Mouse (Mus musculus) liver, adult 2 months (tissue): ENCODE measurements around the gene Dnaaf5. TPM values are rescaled to one million over a fixed set of nuclear protein-coding genes. Genes with fewer than 3 reads are reported as not detected.

Experiments
- DNase-seq: peaks from one replicate; pipeline ENCODE4 v3.0.0-alpha.2; 2011; ENCODE audit warnings: low read depth, low spot score; ENCODE audit errors: extremely low read depth
- H3K27ac ChIP-seq: fragments of 200-500 bp; replicated peaks from 2 replicates; pipeline ENCODE4 v1.5.1; 2012; ENCODE audit warnings: low read depth, mild to moderate bottlenecking, control low read depth, inconsistent platforms, low read length; ENCODE audit not compliant: insufficient read depth
- H3K27me3 ChIP-seq: fragments of 200-500 bp; 2 replicates; pipeline ENCODE4 v1.6.1; 2012; ENCODE audit warnings: mild to moderate bottlenecking, moderate library complexity, low read length, inconsistent platforms; ENCODE audit not compliant: control insufficient read depth, insufficient read depth
- H3K36me3 ChIP-seq: fragments of 200-500 bp; 2 replicates; pipeline ENCODE4 v1.6.1; 2012; ENCODE audit warnings: low read length, inconsistent platforms; ENCODE audit not compliant: control insufficient read depth, insufficient read depth
- H3K4me1 ChIP-seq: fragments of 200-500 bp; 2 replicates; pipeline ENCODE4 v1.6.1; 2011; ENCODE audit warnings: low read length; ENCODE audit not compliant: control insufficient read depth, insufficient read depth
- H3K4me3 ChIP-seq: fragments of 200-500 bp; 2 replicates; pipeline ENCODE4 v1.5.1; 2011; ENCODE audit warnings: low read depth, mild to moderate bottlenecking, control low read depth, low read length, moderate library complexity; ENCODE audit not compliant: insufficient read depth
- H3K79me2 ChIP-seq: fragments of 200-500 bp; 2 replicates; pipeline ENCODE4 v1.6.1; 2012; ENCODE audit warnings: inconsistent platforms, mild to moderate bottlenecking, low read length, moderate library complexity; ENCODE audit not compliant: control insufficient read depth, insufficient read depth
- H3K9ac ChIP-seq: fragments of 200-500 bp; 2 replicates; pipeline ENCODE4 v1.6.1; 2012; ENCODE audit warnings: low read depth, mild to moderate bottlenecking, control low read depth, inconsistent platforms, low read length
- CTCF ChIP-seq: fragments of 200-500 bp; IDR thresholded peaks from 2 replicates; pipeline ENCODE4 v1.5.1; 2011; ENCODE audit warnings: low read depth, low read length, control low read depth
- POLR2A ChIP-seq: fragments of 200-500 bp; IDR thresholded peaks from 2 replicates; pipeline ENCODE4 v1.6.1; 2011; ENCODE audit warnings: low read length, control low read depth; ENCODE audit not compliant: insufficient read depth; ENCODE audit errors: extremely low read depth
- whole genome bisulfite sequencing: fragments of 180-500 bp; shearing (Covaris S2); methylation state at CpG from one replicate; pipeline ENCODE4 v1.1.7; 2018; 5-methylcytosine and 5-hydroxymethylcytosine counted together
- polyA plus RNA-seq: library from polyadenylated mRNA; depleted of rRNA; stranded (reverse); fragments of >200 nt; gene quantifications from 2 replicates; pipeline ENCODE4 v1.2.3, GENCODE M21; 2012
- total RNA-seq: library from RNA; depleted of rRNA; stranded (reverse); fragments of >200 nt; gene quantifications from 2 replicates; pipeline ENCODE4 v1.2.3, GENCODE M21; 2014

Dnaaf5 gene
- total and polyA plus RNA-seq, 2 experiments = 2.7 to 8.1 TPM

GRCm38 (mm10) chr5:139128476-139129065, 21.5 kb upstream of the Dnaaf5 start:
- no peaks in the 10 kb centered on the region; the same call in 1 of the 2 replicates for H3K27me3 ChIP-seq
- TF ChIP-seq CTCF (no peak), POLR2A (no peak)
- H3K27ac ChIP-seq = no peak overlapping the region
- no peak overlapping the region for H3K9ac ChIP-seq
- H3K4me1 ChIP-seq = no peaks in the 10 kb centered on the region
- H3K36me3 ChIP-seq = no peaks in the 10 kb centered on the region
- no peak overlapping the region for H3K4me3 ChIP-seq
- DNase-seq = peak; percentile 3
- WGBS = 22% methylated on average over 12 of the region's 12 CpGs
- H3K79me2 ChIP-seq = no peaks in the 10 kb centered on the region

GRCm38 (mm10) chr5:139129078-139129477, 20.9 kb upstream of the Dnaaf5 start:
- Histone ChIP-seq H3K9ac (no peak overlapping the region), H3K36me3 (no peaks in the 10 kb centered on the region), H3K79me2 (no peaks in the 10 kb centered on the region), H3K4me3 (peak overlapping the region; percentile 21; the same call in 1 of the 2 replicates), H3K4me1 (no peaks in the 10 kb centered on the region), H3K27me3 (no peaks in the 10 kb centered on the region; the same call in 1 of the 2 replicates), H3K27ac (no peak overlapping the region)
- no peak for DNase-seq
- WGBS = 19% methylated on average over 12 of the region's 12 CpGs
- no peak for TF ChIP-seq POLR2A
- no peak for TF ChIP-seq CTCF

- Histone ChIP-seq H3K4me3 (no peak overlapping the region; the same call in 1 of the 2 replicates), H3K79me2 (no peaks in the 10 kb centered on the region), H3K27ac (no peak overlapping the region), H3K27me3 (no peaks in the 10 kb centered on the region; the same call in 1 of the 2 replicates), H3K36me3 (no peaks in the 10 kb centered on the region), H3K4me1 (no peaks in the 10 kb centered on the region), H3K9ac (no peak overlapping the region)
- DNase-seq = no peak
- TF ChIP-seq CTCF = no peak
- no peak for TF ChIP-seq POLR2A
- 12% methylated on average over 55 of the region's 55 CpGs for WGBS
Observed at GRCm38 (mm10) chr5:139129572-139130151, 20.4 kb upstream of the Dnaaf5 start.

GRCm38 (mm10) chr5:139130351-139130750, 19.7 kb upstream of the Dnaaf5 start:
- Histone ChIP-seq H3K4me1 (no peaks in the 10 kb centered on the region), H3K36me3 (no peaks in the 10 kb centered on the region), H3K27me3 (no peaks in the 10 kb centered on the region; the same call in 1 of the 2 replicates), H3K4me3 (no peak overlapping the region), H3K9ac (no peak overlapping the region), H3K27ac (no peak overlapping the region), H3K79me2 (no peaks in the 10 kb centered on the region)
- WGBS = 86% methylated on average over 5 of the region's 5 CpGs
- no peak for DNase-seq
- TF ChIP-seq POLR2A (no peak), CTCF (no peak)

GRCm38 (mm10) chr5:139134501-139134900, 15.5 kb upstream of the Dnaaf5 start:
- Histone ChIP-seq H3K79me2 (no peaks in the 10 kb centered on the region), H3K4me3 (no peak overlapping the region), H3K9ac (no peak overlapping the region), H3K27ac (no peak overlapping the region), H3K27me3 (no peaks in the 10 kb centered on the region), H3K36me3 (no peaks in the 10 kb centered on the region), H3K4me1 (no peaks in the 10 kb centered on the region)
- WGBS = 80% methylated on average over 8 of the region's 8 CpGs
- TF ChIP-seq CTCF (no peak), POLR2A (no peak)
- no peak for DNase-seq

- WGBS = 57% methylated on average over 1 of the region's 1 CpGs
- TF ChIP-seq POLR2A (no peak), CTCF (no peak)
- Histone ChIP-seq H3K79me2 (no peaks in the 10 kb centered on the region), H3K27me3 (no peaks in the 10 kb centered on the region), H3K4me3 (no peak overlapping the region), H3K27ac (no peak overlapping the region), H3K4me1 (no peaks in the 10 kb centered on the region), H3K9ac (no peak overlapping the region), H3K36me3 (no peaks in the 10 kb centered on the region)
- no peak for DNase-seq
Observed at GRCm38 (mm10) chr5:139136341-139136740, 13.7 kb upstream of the Dnaaf5 start.
